Mouse (Mus musculus) forebrain, postnatal 0 days (tissue): ENCODE measurements at regions not wholly inside any gene's neighbourhood (a gene's known extent, or its start where the extent isn't known, plus 50 kb on each side); places are given as distances from the start of the nearest gene placed in this dataset.
A peak's percentile ranks its signal among the peaks of the same experiment; 100 is the strongest.

Experiments
- ATAC-seq: fragments of 200-750 bp; cut with Nextera tagmentation; 2 replicates; pipeline ENCODE4 v1.8.0; 2017; ENCODE audit warnings: mild to moderate bottlenecking, moderate library complexity
- DNase-seq: peaks from one replicate; pipeline ENCODE4 v3.0.0-alpha.2; 2015
- H3K27ac ChIP-seq: fragments of 300-500 bp; sonication (generic); 2 replicates; pipeline ENCODE4 v1.5.1; 2014; ENCODE audit warnings: low read depth, mild to moderate bottlenecking, antibody characterized with exemption, low read length, moderate library complexity, mixed read lengths
- H3K27me3 ChIP-seq: fragments of 300-500 bp; sonication (generic); 2 replicates; pipeline ENCODE4 v1.6.1; 2014; ENCODE audit warnings: mild to moderate bottlenecking, low read length, mixed read lengths; ENCODE audit not compliant: insufficient read depth
- H3K36me3 ChIP-seq: fragments of 300-500 bp; sonication (generic); 2 replicates; pipeline ENCODE4 v1.6.1; 2014; ENCODE audit warnings: mild to moderate bottlenecking, moderate library complexity; ENCODE audit not compliant: insufficient read depth
- H3K4me1 ChIP-seq: fragments of 300-500 bp; sonication (generic); 2 replicates; pipeline ENCODE4 v1.6.1; 2014; ENCODE audit warnings: antibody characterized with exemption; ENCODE audit not compliant: insufficient read depth
- H3K4me2 ChIP-seq: fragments of 300-500 bp; sonication (generic); 2 replicates; pipeline ENCODE4 v1.6.1; 2014; ENCODE audit warnings: low read depth, mild to moderate bottlenecking, moderate library complexity
- H3K4me3 ChIP-seq: fragments of 300-500 bp; sonication (generic); 2 replicates; pipeline ENCODE4 v1.5.1; 2014; ENCODE audit warnings: low read depth, low read length, mixed read lengths
- H3K9ac ChIP-seq: fragments of 300-500 bp; sonication (generic); 2 replicates; pipeline ENCODE4 v1.6.1; 2014; ENCODE audit warnings: mild to moderate bottlenecking
- H3K9me3 ChIP-seq: fragments of 300-500 bp; sonication (generic); 2 replicates; pipeline ENCODE4 v1.6.1; 2016; ENCODE audit warnings: low read length
- CTCF ChIP-seq: sonication (generic); IDR thresholded peaks from 2 replicates; pipeline ENCODE4 v1.5.1; 2016; ENCODE audit warnings: antibody characterized with exemption, control low read depth, low read depth
- WGBS: fragments of 180-500 bp; shearing (Covaris S2); extraction: QIAGEN DNeasy Blood & Tissue Kit; methylation state at CpG from one replicate; pipeline ENCODE4 v1.1.7; 2014; 5-methylcytosine and 5-hydroxymethylcytosine counted together

- H3K36me3 ChIP-seq = no peaks in the 10 kb centered on the region
- DNase-seq (no peak), ATAC-seq (peak; percentile 40; the same call in 1 of the 2 replicates)
- H3K4me3 ChIP-seq = no peak overlapping the region
- no peak for TF ChIP-seq CTCF
- no peaks in the 10 kb centered on the region for H3K4me1 ChIP-seq
- H3K27ac ChIP-seq = no peak overlapping the region
- no peak overlapping the region for H3K4me2 ChIP-seq
- H3K27me3 ChIP-seq = no peaks in the 10 kb centered on the region
- WGBS = 57% methylated on average over 1 of the region's 1 CpGs
- H3K9ac ChIP-seq = no peak overlapping the region
- no peaks in the 10 kb centered on the region for H3K9me3 ChIP-seq
These were observed 176.6 kb upstream of the Vstm2a start for GRCm38 (mm10) chr11:16080811-16081351.

- Histone ChIP-seq H3K9ac (no peak overlapping the region), H3K4me1 (no peaks in the 10 kb centered on the region)
These were observed 143.7 kb upstream of the Vstm2a start for GRCm38 (mm10) chr11:16113843-16114242.

More at GRCm38 (mm10) chr11:16113843-16114242, 143.7 kb upstream of the Vstm2a start:
- no peak overlapping the region for H3K4me3 ChIP-seq
- no peak for TF ChIP-seq CTCF
- no peaks in the 10 kb centered on the region for H3K36me3 ChIP-seq
- no peaks in the 10 kb centered on the region for H3K9me3 ChIP-seq
- H3K27me3 ChIP-seq = no peaks in the 10 kb centered on the region
- ATAC-seq (no peak), DNase-seq (no peak)
- no peak overlapping the region for H3K27ac ChIP-seq
- no peak overlapping the region for H3K4me2 ChIP-seq
